Mouse (Mus musculus) heart, embryonic 14.5 days (tissue): ENCODE measurements around the gene Nr6a1. TPM values are rescaled to one million over a fixed set of nuclear protein-coding genes. Genes with fewer than 3 reads are reported as not detected.
A peak's percentile ranks its signal among the peaks of the same experiment; 100 is the strongest.

Source experiments
- ATAC-seq: fragments of 200-750 bp; cut with Nextera tagmentation; 2 replicates; pipeline ENCODE4 v1.8.0; 2017; ENCODE audit warnings: low read depth, moderate TSS enrichment; ENCODE audit not compliant: insufficient number of reproducible peaks, insufficient read depth, low FRiP score
- H3K27ac ChIP-seq, 2 experiments: fragments of 200-500 bp in 1 of 2; fragments of 300-500 bp in 1 of 2; sonication (generic) in 1 of 2; replicated peaks in 1 of 2; 2 replicates each; pipeline ENCODE4 v1.5.1; 2012 to 2014; ENCODE audit warnings: low read depth in 2 of 2, low read length in 2 of 2, control low read depth in 1 of 2, mild to moderate bottlenecking in 1 of 2, mixed read lengths in 1 of 2; ENCODE audit not compliant: control insufficient read depth in 1 of 2, insufficient read depth in 1 of 2
- H3K27me3 ChIP-seq: fragments of 300-500 bp; sonication (generic); 2 replicates; pipeline ENCODE4 v1.6.1; 2014; ENCODE audit warnings: mild to moderate bottlenecking, low read length, control low read depth; ENCODE audit not compliant: control insufficient read depth, insufficient read depth
- H3K36me3 ChIP-seq: fragments of 300-500 bp; sonication (generic); 2 replicates; pipeline ENCODE4 v1.6.1; 2014; ENCODE audit warnings: mild to moderate bottlenecking, control low read depth, low read length, mixed read lengths; ENCODE audit not compliant: control insufficient read depth, insufficient read depth
- H3K4me1 ChIP-seq, 2 experiments: fragments of 200-500 bp in 1 of 2; fragments of 300-500 bp in 1 of 2; sonication (generic) in 1 of 2; 2 replicates each; pipeline ENCODE4 v1.6.1; 2012 to 2014; ENCODE audit warnings: low read length in 2 of 2, control low read depth in 1 of 2, mixed read lengths in 1 of 2; ENCODE audit not compliant: control insufficient read depth in 2 of 2, insufficient read depth in 2 of 2
- H3K4me2 ChIP-seq: fragments of 300-500 bp; sonication (generic); 2 replicates; pipeline ENCODE4 v1.6.1; 2014; ENCODE audit warnings: mild to moderate bottlenecking, low read length
- H3K4me3 ChIP-seq, 2 experiments: fragments of 200-500 bp in 1 of 2; fragments of 300-500 bp in 1 of 2; sonication (generic) in 1 of 2; 2 replicates each; pipeline ENCODE4 v1.5.1; 2012 to 2014; ENCODE audit warnings: low read length in 2 of 2, mild to moderate bottlenecking in 2 of 2, control low read depth in 1 of 2, low read depth in 1 of 2, moderate library complexity in 1 of 2; ENCODE audit not compliant: control insufficient read depth in 1 of 2, insufficient read depth in 1 of 2
- H3K9ac ChIP-seq: fragments of 300-500 bp; sonication (generic); 2 replicates; pipeline ENCODE4 v1.6.1; 2014; ENCODE audit warnings: mild to moderate bottlenecking, low read length
- H3K9me3 ChIP-seq: fragments of 300-500 bp; sonication (generic); 2 replicates; pipeline ENCODE4 v1.6.1; 2016; ENCODE audit warnings: low read length, control low read depth; ENCODE audit not compliant: control insufficient read depth
- WGBS: fragments of 180-500 bp; shearing (Covaris S2); extraction: QIAGEN DNeasy Blood & Tissue Kit; methylation state at CpG from one replicate; pipeline ENCODE4 v1.1.7; 2014; 5-methylcytosine and 5-hydroxymethylcytosine counted together
- polyA plus RNA-seq: library from polyadenylated mRNA; unstranded; fragments of >200 nt; fragmentation: Nextera tagmentation; extraction: Ambion mirVana; gene quantifications from 2 replicates; pipeline ENCODE4 v1.2.1, GENCODE M21; 2014

The Nr6a1 gene
- polyA plus RNA-seq, 1 experiment from 2014 or later, result 0.78 TPM

DNA sequence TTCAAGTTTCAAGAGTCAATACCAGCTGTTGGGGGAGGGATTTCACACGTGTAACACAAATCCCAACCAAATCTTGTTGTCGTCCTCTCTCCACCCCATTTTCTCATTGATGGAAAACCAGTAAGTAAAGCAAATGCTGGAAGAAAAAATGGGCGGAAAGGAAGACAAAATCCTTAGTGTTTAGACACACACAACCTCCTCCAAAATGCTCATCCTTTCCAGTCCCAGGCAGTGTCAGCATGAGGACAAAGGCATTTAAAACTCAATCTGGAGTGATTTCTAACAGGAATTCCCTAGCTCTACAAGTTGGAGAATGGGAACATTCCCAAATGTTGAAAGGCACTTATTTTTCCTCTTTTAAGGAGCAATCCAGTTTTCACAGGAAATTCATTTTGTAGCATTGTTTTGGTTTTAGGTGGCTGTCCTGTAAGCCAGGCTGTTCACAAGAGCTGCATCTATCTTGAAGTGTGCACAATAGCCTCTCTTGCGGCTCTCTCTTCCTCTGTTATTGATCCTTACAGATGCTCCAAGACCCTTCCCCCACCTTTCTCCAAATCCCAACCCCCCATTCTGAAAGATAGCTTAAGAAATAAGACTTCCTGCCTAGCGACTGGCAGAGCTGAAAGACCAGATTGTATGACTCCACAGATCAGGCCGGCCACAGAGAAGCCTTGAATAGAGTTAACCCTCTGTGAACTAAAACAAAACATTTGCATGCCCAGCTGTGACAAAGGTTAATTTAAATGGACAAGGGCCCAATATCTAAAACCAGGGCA, 145.4 kb downstream of the Nr6a1 start:
- Histone ChIP-seq H3K36me3 (no peaks in the 10 kb centered on the region), H3K27ac (peak overlapping the region in 1 of 2 experiments; percentile 24; a peak in 2 of 4 replicates), H3K4me1 (peaks cover 2 to 8% of the 10 kb centered on the region in 2 experiments; a peak in 3 of 4 replicates), H3K9ac (no peak overlapping the region), H3K4me2 (peak overlapping the region; percentile 31; the same call in 1 of the 2 replicates), H3K4me3 (no peak overlapping the region), H3K9me3 (no peaks in the 10 kb centered on the region), H3K27me3 (no peaks in the 10 kb centered on the region)
- no peak for ATAC-seq
- WGBS, result 23% methylated on average over 6 of the region's 6 CpGs

DNA sequence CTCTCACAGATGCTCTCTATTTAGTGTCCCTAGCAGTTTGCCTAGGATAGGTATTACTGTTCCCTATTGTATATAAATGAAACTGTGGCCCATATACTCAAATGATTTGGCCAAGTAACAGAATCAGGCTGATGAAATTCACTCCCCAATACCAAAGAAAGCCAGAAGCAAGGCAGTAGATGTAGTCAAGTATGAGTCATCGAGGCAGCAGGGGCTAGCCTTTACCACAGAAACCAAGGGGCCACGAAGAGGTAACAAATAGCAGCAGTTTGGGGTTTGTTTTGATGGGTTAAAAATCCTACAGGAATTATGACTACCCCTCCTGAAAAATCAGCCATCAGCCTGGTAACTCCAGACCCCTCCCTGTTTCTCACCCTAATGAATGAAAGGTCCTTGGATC, 147.5 kb downstream of the Nr6a1 start:
- Histone ChIP-seq H3K4me3 (no peak overlapping the region), H3K4me2 (no peak overlapping the region), H3K36me3 (no peaks in the 10 kb centered on the region), H3K27me3 (no peaks in the 10 kb centered on the region), H3K27ac (no peak overlapping the region), H3K9me3 (no peaks in the 10 kb centered on the region), H3K9ac (no peak overlapping the region), H3K4me1 (no peaks in the 10 kb centered on the region)
- WGBS, result 70% methylated on average over 2 of the region's 2 CpGs
- ATAC-seq, result no peak

- H3K27ac ChIP-seq, result no peak overlapping the region
- no peaks in the 10 kb centered on the region for H3K36me3 ChIP-seq
- no peak overlapping the region for H3K4me3 ChIP-seq
- no peaks in the 10 kb centered on the region for H3K9me3 ChIP-seq
- ATAC-seq, result no peak
- no peaks in the 10 kb centered on the region for H3K27me3 ChIP-seq
- no peaks in the 10 kb centered on the region for H3K4me1 ChIP-seq
- no peak overlapping the region for H3K4me2 ChIP-seq
- WGBS, result 79% methylated on average over 2 of the region's 2 CpGs
- no peak overlapping the region for H3K9ac ChIP-seq
Observed at GRCm38 (mm10) chr2:38777326-38777725, 150.2 kb downstream of the Nr6a1 start.

- WGBS, result 71% methylated on average over 2 of the region's 2 CpGs
- no peak overlapping the region for H3K27ac ChIP-seq
- H3K27me3 ChIP-seq, result no peaks in the 10 kb centered on the region
- no peak overlapping the region for H3K9ac ChIP-seq
- H3K36me3 ChIP-seq, result no peaks in the 10 kb centered on the region
- peaks cover 0 to 4% of the 10 kb centered on the region in 2 experiments; a peak in 2 of 4 replicates for H3K4me1 ChIP-seq
- H3K4me2 ChIP-seq, result no peak overlapping the region
- no peak overlapping the region for H3K4me3 ChIP-seq
- ATAC-seq, result no peak
- no peaks in the 10 kb centered on the region for H3K9me3 ChIP-seq
Observed at GRCm38 (mm10) chr2:38774936-38775335, 152.6 kb downstream of the Nr6a1 start.

GRCm38 (mm10) chr2:38771478-38771797, 156.1 kb downstream of the Nr6a1 start:
- peak; percentile 35; the same call in 1 of the 2 replicates for ATAC-seq
- 62% methylated on average over 2 of the region's 2 CpGs for WGBS
- Histone ChIP-seq H3K9ac (no peak overlapping the region), H3K4me2 (no peak overlapping the region), H3K4me1 (peaks cover 0 to 4% of the 10 kb centered on the region in 2 experiments; a peak in 2 of 4 replicates), H3K27ac (no peak overlapping the region), H3K9me3 (no peaks in the 10 kb centered on the region), H3K36me3 (no peaks in the 10 kb centered on the region), H3K27me3 (no peaks in the 10 kb centered on the region), H3K4me3 (no peak overlapping the region)

DNA sequence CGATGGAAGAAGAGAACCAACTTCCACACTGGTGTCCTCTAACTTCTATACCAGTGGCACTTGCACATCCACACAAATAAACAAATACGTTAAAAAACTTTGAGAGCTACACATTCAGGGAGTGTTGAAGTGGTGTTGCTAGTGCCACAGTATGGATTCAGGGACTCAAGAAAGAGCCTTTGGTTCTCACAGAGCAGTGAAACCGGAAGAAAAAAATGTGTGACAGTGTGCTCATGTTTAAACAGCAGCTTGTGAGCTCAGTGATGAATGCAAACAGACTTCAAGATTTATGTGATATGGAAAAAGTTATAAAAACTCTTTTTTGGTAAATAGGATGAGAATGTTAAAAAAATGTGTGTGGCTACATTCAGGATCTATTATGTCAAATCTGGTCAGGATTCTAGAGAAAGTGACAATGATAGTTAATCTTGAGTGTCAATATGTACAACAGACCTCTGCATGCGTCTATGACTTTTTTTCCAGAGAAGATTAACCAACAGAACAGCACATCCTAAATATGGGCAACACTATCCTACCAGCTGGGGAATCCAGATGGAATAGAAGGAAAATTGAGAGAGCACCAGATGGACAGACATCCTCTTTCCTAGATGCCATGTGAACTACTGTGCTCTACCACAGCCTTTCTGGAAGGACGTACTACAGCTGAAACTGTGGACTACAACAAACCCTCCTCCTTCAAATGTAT, 156.6 kb downstream of the Nr6a1 start:
- Histone ChIP-seq H3K9me3 (no peaks in the 10 kb centered on the region), H3K27me3 (no peaks in the 10 kb centered on the region), H3K4me1 (peaks cover 0 to 4% of the 10 kb centered on the region in 2 experiments; a peak in 2 of 4 replicates), H3K27ac (0 out of 4 replicates have a peak overlapping the region, but pooled peaks of 1 of the 2 experiments have one; percentile 22), H3K4me3 (no peak overlapping the region), H3K36me3 (no peaks in the 10 kb centered on the region), H3K9ac (no peak overlapping the region), H3K4me2 (no peak overlapping the region)
- WGBS, result 76% methylated on average over 5 of the region's 5 CpGs
- ATAC-seq, result no peak

GRCm38 (mm10) chr2:38767177-38767931, 160.1 kb downstream of the Nr6a1 start:
- ATAC-seq, result no peak
- Histone ChIP-seq H3K9ac (no peak overlapping the region), H3K4me2 (no peak overlapping the region), H3K27me3 (no peaks in the 10 kb centered on the region), H3K36me3 (no peaks in the 10 kb centered on the region), H3K4me3 (no peak overlapping the region), H3K27ac (no peak overlapping the region), H3K9me3 (no peaks in the 10 kb centered on the region), H3K4me1 (peaks cover 0 to 4% of the 10 kb centered on the region in 2 experiments; a peak in 2 of 4 replicates)
- WGBS, result 78% methylated on average over 4 of the region's 4 CpGs
